Mouse (Mus musculus) C2C12 (cell line): ENCODE measurements at regions not wholly inside any gene's neighbourhood (a gene's known extent, or its start where the extent isn't known, plus 50 kb on each side); places are given as distances from the start of the nearest gene placed in this dataset.

Experiments used
- CEBPB ChIP-seq: IDR thresholded peaks from one replicate; pipeline ENCODE4 v1.6.1; 2011; ENCODE audit warnings: low read depth, mild to moderate bottlenecking, control low read depth, moderate library complexity
- CTCF ChIP-seq: IDR thresholded peaks from one replicate; pipeline ENCODE4 v1.5.1; 2011; ENCODE audit not compliant: control insufficient read depth, insufficient read depth, insufficient read length
- FOSL1 ChIP-seq: IDR thresholded peaks from one replicate; pipeline ENCODE4 v1.8.0; 2011; ENCODE audit warnings: mild to moderate bottlenecking, low read length; ENCODE audit not compliant: poor library complexity, insufficient read depth, severe bottlenecking
- MAX ChIP-seq: IDR thresholded peaks from one replicate; pipeline ENCODE4 v1.6.1; 2011; ENCODE audit warnings: mild to moderate bottlenecking, control low read depth
- MYOD1 ChIP-seq: IDR thresholded peaks from one replicate; pipeline ENCODE4 v1.6.1; 2011; ENCODE audit warnings: low read depth; ENCODE audit not compliant: control insufficient read depth, insufficient read length
- USF1 ChIP-seq: IDR thresholded peaks from one replicate; pipeline ENCODE4 v1.6.1; 2011; ENCODE audit warnings: low read depth, mild to moderate bottlenecking, control low read depth, moderate library complexity

GRCm38 (mm10) chr9:33850024-33850423, 635.7 kb upstream of the Kirrel3 start:
- TF ChIP-seq CTCF: no peak
- TF ChIP-seq MAX: no peak
- no peak for TF ChIP-seq USF1
- no peak for TF ChIP-seq MYOD1
- TF ChIP-seq CEBPB: no peak
- TF ChIP-seq FOSL1: no peak
